Mouse (Mus musculus) frontal cortex, postnatal 36 days (tissue): Measurements from ENCODE around the gene Pip5k1b.
A peak's percentile ranks its signal among the peaks of the same experiment; 100 is the strongest.

ENCODE experiments used
- DNase-seq, 2 experiments: peaks; one replicate each; pipeline ENCODE4 v3.0.0; 2022; ENCODE audit warnings: low spot score in 2 of 2

The Pip5k1b gene

DNA sequence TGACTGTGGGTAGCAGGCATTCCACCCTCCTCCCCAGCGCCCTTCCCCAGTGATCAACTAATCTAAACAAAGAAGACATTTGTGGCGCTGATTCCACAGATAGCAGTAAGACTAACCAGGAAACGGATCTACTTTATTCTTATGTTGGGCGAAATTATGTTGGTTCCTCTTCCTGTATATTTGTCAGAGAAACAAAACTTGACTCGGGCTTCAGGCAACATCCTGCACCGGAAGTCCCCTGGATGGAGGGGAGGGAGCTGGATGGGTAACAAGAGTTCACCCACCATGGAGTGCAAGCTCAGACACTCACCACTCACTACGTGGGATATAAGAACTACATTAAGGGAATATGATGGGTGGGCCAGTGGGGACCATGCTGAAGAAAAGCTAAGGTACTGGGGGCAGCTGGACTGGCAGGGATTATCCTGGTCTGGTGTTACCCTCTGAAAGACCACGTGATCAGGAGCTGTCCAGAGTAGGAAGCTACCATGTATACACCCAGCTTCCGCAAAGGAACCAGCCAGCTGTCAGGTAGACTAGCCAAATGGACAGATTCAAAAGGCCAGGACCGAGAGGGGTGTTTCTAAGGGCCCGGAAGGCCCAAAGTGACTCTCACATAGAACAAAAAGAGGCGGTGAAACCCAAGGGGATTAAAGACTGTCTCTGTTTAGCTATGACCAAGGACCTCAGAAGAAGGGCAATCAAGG is 219.1 kb downstream of the Pip5k1b start:
- DNase-seq = no peak

DNA sequence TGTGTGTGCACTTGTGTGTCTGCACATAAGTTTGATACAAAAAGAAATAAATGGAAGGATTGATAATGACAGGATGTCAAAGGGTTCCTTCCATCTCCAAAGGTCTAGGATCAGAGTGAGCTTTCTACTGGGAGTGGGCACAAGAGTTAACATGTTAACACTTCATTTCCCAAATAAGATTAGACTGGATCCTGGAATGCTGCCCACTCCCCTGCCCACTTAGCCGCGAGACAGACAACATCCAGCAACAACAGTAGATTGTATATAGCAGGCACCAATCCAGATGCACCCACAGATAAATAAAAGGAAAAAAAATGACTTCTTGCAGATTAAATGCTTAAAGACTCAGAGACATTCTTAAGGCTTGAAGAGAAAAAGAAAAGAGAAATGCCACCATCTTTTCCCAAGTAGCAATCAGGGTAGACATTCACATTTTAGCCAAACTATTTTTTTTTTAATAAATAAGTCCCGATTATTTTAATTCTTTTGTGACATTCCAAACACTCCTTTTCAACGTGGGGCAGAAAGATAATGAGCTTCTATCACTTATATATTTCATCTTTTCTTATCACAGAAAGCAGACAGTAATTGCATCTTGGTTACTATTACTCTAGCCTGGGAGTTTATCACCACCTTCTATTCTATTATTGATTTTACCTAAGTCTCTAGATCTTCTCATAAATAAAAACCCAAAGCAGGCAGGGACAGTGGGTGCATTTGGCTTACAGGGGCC is 219.9 kb downstream of the Pip5k1b start:
- no peak for DNase-seq

DNA sequence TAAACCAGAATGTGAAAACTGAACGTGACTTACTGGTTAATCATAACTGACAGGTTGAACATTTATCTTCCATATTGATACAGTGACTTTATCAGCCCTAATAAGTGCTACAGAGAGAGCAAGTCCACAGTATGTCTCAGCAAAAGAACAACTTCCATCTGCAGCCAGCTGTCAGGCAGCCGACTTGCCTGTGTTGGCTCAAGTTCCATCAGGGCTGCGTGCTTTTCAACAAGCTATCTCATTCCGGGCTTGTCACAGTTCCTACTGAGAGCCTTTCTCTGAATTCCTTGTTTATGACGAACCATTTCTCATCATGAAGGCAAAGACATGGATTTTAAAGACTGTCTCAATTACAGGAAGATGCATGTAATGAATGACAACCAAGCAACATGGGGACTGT is 222.7 kb downstream of the Pip5k1b start:
- no peak for DNase-seq

DNA sequence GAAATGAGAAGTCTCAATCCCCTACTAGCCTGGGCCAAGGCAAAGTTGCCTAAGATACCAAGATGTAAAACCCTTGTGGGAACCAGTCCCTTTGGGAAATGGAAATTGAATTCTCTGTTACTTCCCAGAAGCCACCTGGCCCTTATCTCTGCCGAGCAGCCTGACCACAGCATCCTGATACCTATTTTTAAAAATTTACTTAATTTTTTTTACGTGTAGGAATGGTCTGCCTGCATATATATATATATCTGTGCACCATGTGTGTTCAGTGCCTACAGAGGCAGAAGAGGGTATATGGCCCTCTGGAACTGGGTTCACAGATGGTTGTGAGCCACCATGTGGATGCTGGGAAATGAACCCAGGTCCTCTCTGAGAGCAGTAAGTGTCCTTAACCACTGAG is 224.4 kb downstream of the Pip5k1b start:
- DNase-seq = no peak

DNA sequence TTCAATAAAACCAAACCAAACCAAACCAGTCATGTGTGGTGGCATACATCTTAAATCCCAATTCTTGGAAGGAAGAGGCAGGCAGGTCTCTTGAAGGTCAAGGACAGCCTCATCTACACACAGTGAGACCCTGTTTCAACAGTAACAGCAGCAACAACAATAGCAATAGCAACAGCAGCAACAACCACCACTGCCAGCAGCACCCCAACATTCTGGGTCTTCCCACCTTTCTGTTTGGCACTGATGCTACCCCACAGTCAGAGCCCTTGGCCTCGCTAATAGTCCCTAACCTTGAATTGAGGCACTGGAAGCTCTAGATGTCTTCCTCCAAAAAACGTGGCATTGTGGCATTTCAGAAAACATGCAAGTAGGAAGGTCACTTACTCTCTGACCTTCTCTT is 225.3 kb downstream of the Pip5k1b start:
- no peak for DNase-seq

DNA sequence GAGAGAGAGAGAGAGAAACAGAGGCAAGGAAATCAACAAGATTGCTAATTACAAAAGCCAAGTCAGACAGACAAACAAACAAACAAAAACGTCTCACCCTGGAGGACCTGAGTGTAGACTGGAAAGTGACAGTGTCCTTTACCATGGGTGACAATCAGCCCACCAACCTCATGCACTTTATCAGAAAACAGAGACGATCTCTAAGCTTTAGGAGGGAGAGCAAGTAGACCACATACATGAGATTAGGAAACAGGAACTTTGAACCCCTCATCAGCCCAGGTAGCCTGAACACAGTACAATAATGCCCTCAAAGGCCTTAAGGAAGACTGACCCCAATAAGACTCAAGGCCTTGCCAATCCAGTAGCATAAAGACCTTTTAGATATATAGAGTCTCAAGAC is 227.8 kb downstream of the Pip5k1b start:
- no peak for DNase-seq

DNA sequence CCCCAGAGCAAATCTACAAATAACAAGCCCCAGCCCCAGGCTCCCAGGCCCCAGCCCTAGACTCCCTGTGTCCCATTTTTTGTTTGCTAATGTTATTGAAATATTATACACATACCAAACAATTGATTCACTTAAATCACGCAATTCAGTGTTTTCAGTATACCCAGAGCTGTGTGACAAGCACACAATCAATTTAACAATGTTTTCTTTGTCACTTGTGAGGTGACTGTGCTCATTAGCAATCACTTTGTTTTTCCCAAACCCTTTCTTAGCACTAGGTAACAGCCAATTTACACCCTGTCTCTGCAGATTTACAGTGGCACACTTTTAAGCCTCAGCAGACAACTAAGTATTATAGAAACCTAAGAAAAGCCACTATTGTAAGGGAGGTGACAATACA is 228.7 kb downstream of the Pip5k1b start:
- DNase-seq = no peak

DNA sequence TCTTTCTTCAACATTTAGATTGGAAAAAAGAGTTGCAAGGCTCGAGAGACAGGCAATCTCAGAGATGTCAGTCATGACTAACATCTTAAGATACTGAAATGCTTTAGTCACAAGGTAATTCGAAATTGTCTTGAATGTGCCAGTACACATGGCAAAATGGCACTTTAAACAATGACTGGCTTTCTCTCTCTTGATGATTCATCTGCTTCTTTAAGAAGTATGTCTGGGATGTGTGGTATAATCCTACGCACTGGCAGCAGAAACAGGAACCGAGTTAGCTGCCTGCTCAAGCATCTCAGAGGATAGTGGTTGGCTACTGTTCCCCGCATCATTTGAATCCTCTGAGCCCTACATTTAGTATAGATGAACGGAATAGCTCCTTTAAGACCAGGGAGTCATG is 230.0 kb downstream of the Pip5k1b start:
- DNase-seq = peak in 1 of 2 experiments; percentile 48

DNA sequence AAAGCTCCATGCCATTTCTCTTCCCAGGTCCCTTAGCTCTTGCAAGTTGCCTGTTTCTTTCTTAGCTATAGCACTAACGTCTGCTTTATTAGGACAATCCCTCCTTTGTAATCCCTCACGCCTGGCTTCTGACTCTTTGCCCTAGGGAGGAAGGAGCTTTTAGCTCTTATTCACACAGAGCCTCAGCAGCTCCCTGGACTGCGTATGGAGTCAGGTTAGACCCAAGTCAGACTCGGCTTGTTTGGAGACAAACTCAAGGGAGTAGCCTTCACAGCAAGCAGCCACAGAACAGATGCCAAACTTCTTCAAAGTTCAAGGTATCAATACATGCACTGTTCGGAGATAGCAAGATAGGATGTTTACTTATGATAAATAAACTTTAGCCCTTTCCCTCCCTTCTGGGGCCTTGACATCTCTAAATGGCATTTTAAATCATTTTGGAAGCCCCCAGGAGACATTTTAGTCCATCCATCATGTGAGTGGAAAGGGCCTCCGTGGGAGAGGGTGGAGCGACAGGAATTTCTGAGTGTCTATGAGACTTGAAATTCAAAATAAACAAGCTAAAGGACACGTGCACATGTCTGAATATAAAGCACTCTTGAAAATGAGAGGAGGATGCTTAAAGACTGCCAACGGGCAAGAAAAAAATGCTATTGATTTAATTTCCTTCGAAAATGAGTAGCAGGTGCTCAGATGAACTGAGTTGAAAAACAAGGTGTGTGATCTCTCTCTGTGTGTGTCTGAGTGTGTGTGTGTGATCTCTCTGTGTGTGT is 231.6 kb downstream of the Pip5k1b start:
- DNase-seq = no peak

DNA sequence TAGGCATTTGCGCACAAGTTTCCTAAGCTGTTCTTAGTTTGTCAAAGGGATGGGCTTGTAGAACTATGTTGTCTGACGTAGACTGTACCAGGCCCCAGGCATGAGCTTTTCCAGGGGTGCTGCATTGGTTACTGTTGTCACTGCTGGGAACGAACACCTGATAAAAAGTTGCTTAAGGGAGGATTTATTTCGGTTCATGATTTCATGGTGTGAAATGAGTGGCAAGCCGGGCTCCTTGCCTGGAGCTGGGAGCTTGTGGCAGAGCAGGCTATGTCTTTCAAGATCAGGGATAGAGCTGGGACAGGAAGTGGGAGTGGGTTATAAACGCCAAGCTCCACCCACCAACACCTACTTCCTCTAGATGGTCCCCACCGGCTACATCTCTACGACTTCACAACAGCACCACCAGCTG is 233.8 kb downstream of the Pip5k1b start:
- DNase-seq = no peak

DNA sequence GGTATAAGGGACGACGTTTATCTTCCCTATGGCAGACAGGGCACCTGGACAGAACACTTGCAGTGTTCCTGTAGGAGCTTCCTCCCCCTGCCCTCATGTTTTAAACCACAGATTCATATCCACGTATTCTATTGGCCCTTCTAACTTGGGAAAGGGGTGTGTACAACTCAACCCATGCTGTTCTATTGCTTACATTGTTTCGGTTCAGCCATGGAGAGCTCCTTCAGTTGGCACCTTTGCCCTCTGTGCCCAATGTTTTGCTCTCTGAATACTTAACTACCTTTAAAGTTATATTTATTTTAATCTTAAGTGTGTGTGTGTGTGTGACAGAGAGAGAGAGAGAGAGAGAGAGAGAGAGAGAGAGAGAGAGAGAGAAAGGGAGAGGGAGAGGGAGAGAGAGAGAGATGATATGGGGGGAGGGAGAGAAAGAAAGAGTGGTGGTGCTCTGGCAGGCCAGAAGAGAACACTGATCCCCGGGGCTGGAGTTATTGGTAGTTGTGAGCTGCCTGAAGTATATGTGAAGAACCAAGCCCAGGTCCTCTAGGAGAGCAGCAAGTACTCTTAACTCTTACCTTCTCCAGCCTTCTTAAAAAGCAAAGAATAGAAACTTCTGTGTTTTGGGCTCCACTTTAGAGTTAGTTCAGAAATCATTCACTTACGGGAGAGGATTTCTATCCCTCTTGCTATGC is 234.3 kb downstream of the Pip5k1b start:
- no peak for DNase-seq

DNA sequence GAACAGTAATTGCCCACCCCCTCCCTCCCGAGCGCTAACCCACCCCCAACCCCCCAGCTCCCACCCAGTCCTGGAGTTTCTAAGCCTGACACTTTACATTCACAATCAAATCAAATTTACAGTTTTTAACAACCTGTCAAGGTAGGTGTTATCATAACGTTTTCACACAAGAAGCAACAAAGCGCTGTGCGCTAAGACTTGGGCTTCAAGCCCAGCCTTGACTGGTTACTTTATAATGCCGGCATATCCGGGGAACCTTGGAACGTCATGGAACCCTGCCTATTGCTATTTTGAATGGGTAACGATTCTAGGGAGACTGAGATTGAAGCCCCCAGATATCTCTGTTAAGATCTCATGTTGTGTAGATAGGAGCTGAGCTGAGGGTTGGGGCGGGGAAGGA is 237.5 kb downstream of the Pip5k1b start:
- DNase-seq = no peak

DNA sequence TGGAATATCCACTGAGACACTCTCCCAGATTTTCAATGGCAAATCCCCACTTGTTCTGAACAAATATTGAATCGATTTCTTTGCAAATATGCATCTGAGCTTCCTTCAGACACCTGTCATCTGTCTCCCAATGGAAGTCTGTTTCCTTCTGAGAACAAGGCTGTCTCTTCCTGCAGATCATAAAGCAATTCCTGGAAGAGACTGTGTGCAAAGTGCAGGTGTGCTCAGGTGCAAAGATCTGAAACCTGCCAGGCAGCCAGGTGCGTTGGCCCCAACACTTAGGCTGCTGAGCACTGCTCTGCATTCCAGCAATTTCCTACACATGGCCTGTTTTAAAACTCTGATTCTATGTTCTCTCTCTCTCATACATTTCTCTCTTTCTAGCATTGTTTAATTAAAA is 237.9 kb downstream of the Pip5k1b start:
- DNase-seq = no peak

DNA sequence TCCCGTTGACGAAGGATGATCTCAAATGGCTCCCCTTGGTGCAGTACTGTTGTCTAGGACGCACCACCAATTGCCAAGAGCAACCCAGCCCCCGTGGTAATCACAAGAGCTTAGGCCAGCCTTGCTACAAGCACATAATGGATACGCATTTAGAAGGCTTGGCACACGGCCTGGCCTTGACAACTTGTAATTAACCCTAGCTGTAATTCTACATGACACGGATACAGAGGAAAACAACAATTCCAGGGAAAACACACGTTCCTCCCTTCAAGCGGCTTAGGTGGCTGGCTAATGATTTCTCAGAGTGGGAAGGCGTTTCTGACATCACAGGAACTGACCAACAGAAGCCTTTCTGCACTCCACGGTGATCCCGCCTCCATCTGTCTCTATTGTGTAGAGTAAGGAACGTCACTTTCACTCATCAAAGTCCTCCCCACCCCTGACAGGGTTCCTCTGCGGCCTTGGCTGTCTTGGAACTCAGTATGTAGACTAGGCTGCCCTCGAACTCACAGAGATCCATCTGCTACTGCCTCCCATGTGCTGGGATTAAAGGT is 238.6 kb downstream of the Pip5k1b start:
- DNase-seq = peak in 1 of 2 experiments; percentile 16

DNA sequence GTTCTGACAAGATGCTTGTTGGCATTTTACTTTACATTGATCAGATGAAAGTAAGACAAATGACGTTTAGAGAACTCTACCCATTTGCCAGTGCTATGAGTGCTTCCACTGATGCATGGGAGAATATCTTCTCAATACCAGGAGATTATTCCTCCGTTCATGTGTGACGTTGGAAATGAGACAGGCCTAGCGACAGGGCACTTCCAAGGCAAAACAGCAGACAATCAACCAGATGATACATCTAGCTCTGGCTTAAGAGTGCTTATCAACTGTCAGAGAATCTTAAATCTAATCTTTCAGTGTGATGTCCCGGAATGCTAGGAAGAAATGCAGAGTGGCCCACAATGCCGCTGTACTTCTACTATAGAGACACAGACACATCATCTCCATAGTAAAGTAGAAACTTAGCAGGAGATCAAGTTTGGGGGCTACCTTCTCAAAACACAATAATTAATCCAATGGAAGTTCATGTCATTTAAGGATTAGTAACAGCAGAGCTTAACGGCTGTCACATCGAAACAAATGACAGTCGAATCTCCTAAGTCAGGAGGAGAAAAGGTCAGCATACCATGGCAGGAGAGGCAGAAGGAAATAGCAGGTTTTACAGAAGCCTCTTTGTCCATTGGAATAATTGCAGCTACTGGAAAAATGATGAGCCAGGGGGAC is 239.5 kb downstream of the Pip5k1b start:
- DNase-seq = no peak

DNA sequence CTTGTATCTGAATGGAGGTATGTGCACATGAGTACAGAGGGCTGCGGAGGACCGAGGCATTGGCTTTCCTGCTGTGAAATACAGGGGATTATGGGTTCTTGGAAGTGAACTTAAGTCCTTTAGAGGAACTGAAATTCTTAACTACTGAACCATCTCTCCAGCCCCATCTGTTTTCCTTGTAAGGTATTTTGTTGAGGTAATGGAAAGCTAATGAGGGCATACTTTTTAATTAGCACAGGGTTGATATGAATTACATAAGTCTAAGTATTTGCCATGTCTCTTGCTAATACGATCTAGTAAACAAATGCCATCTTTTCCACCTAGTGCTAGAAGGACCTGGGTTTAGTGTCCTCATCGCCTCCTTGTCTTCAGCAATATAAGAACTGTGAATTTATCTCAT is 240.4 kb downstream of the Pip5k1b start:
- DNase-seq = no peak

DNA sequence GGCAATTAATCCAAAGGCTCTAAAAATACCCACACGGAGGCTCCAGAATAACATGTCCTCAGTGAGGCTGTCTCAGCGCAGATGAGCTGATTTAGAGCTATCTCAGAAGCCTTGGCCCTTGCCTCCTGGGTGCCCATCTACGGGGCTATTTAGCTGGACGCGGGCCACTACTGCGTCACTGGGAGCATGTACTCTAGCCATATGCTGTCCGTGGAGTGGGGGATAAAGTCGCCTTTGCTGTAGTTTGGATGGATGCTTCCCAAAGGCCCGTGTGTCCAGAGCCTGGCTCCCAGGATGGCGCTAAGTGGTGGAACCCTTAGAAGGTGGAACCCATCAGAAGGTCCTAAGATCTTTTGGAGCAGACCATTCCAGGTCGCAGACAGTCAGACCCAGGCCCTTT is 241.0 kb downstream of the Pip5k1b start:
- DNase-seq = no peak

DNA sequence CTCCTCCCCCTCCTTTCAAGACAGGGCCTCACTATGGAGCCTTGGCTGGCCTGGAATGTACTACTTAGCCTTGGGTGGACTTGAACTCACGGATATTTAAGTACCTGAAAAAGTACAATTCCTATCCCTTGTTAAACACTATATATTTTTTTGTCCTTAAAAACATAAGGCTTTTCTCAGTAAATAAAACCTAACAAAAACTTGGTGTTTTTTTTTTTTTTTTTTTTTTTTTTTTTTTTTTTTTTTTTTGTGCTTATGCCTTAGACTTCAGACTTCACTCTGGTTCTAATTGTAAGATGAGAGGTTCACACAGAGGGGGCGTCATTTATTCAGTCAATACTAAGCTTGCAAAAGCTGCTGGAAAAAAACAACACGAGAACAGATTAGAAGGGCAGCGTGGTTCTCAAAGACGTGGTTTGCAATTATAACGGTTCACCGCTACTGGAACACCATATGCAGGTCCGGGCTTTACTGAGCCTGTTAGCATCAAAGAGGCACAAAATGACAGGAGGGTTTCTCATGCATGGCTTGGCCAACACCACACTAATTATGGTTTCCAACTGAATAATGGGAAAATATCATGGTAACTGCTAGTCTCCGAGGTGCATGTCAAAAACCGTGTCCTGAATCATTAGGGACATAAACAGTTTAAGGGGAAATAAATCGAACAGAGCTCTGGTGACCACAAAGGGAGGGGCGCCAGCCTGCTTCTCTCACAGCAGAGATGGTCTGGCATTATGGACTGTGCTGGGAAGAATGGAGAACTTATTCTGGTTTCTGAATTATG is 242.9 kb downstream of the Pip5k1b start:
- DNase-seq = no peak

DNA sequence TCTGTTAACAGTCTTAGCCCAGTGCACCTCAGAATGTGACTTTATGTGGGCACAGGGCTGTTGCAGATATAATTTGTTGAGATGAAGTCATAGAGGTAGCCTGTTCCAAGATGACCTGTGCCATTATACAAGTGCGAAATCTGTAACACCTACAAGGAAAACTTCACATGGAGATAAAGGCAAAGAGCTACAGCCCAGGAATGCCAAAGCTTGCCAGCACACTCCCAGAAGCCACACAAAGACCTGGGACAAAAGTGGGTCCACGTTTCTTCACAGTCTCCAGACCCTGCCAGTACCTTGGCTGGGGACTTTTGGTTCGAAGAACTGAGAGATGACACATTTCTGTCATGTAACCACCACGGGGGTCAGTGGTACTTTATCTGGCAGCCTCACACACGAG is 243.6 kb downstream of the Pip5k1b start:
- no peak for DNase-seq

DNA sequence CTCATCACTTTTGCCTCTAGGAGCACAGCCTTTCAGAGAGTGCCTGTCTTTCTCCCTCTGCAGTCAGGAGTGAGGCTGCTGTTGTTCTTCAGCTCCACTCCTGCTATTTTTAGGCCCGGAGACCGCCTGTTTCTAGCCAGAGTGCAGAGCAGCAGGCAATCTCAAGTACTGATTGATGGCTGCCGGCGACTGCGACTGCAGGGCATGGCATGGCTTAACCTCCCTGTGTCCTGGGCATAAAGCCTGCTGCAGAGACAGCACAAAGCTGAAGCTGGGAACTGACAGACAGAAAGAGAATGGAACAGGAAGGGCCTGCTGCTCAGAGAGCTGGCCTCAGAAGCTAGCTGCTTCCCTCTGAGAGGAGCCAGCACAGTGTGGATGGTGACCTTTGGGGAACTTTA is 247.4 kb downstream of the Pip5k1b start:
- peak; percentile 26 to 59 for DNase-seq
